Mouse (Mus musculus) activated CD4-positive, CD25-positive, alpha-beta regulatory T cell, adult 9 weeks (primary cell): ENCODE results near the gene Gm10096. TPM values are rescaled to one million over a fixed set of nuclear protein-coding genes. Genes with fewer than 3 reads are reported as not detected.

Experiments
- polyA plus RNA-seq: library from polyadenylated mRNA; unstranded; fragments of 100-300 nt; shearing (Covaris generic); gene quantifications from one replicate; pipeline ENCODE4 v1.2.1, GENCODE M21; 2017

Gene Gm10096
- polyA plus RNA-seq, result not detected

GRCm38 (mm10) chrX:28954602-28955001 is at the start of gene Gm10096:
Gene Gm10096, minus strand, starts transcription at chrX:28954702.

